Mouse (Mus musculus) ES-E14 (cell line): ENCODE data around the gene Acsm5. TPM values are rescaled to one million over a fixed set of nuclear protein-coding genes. Genes with fewer than 3 reads are reported as not detected.

Experiments
- DNase-seq: peaks from one replicate; pipeline ENCODE4 v3.0.0-alpha.2; 2013; ENCODE audit warnings: low read depth, low spot score
- H3K27ac ChIP-seq: 2 replicates; pipeline ENCODE4 v1.5.1; 2012; ENCODE audit warnings: low read depth, mild to moderate bottlenecking, low read length, moderate library complexity, mixed read lengths; ENCODE audit not compliant: poor library complexity, insufficient read depth, severe bottlenecking
- H3K36me3 ChIP-seq: 2 replicates; pipeline ENCODE4 v1.6.1; 2012; ENCODE audit warnings: mild to moderate bottlenecking, low read length, moderate library complexity, mixed read lengths; ENCODE audit not compliant: control insufficient read depth, poor library complexity, insufficient read depth, severe bottlenecking
- H3K4me1 ChIP-seq, 2 experiments: fragments of 150-350 bp in 1 of 2; sonication (generic) in 1 of 2; 2 replicates each; pipeline ENCODE4 v1.6.1; 2012; ENCODE audit warnings: low read length in 2 of 2, mild to moderate bottlenecking in 1 of 2, mixed read lengths in 1 of 2; ENCODE audit not compliant: control insufficient read depth in 2 of 2, insufficient read depth in 2 of 2, poor library complexity in 1 of 2
- H3K4me3 ChIP-seq, 2 experiments: fragments of 150-350 bp in 1 of 2; sonication (generic) in 1 of 2; 2 replicates each; pipeline ENCODE4 v1.5.1; 2012; ENCODE audit warnings: low read length in 2 of 2, low read depth in 1 of 2, mild to moderate bottlenecking in 1 of 2, mixed read lengths in 1 of 2; ENCODE audit not compliant: insufficient read depth in 1 of 2, poor library complexity in 1 of 2, severe bottlenecking in 1 of 2
- H3K9ac ChIP-seq: 2 replicates; pipeline ENCODE4 v1.6.1; 2012; ENCODE audit warnings: low read depth, mild to moderate bottlenecking, low read length, mixed read lengths; ENCODE audit not compliant: poor library complexity, insufficient read depth, severe bottlenecking
- H3K9me3 ChIP-seq: fragments of 150-350 bp; sonication (generic); 2 replicates; pipeline ENCODE4 v1.6.1; 2012; ENCODE audit warnings: low read depth, mild to moderate bottlenecking, low read length; ENCODE audit not compliant: control insufficient read depth, insufficient read depth
- CHD2 ChIP-seq: IDR thresholded peaks from 2 replicates; pipeline ENCODE4 v1.6.1; 2014; ENCODE audit warnings: mild to moderate bottlenecking, low read depth, low read length, inconsistent platforms
- HCFC1 ChIP-seq: IDR thresholded peaks from 2 replicates; pipeline ENCODE4 v1.6.1; 2012; ENCODE audit warnings: low read length, inconsistent platforms, borderline replicate concordance; ENCODE audit not compliant: insufficient read depth
- MAFK ChIP-seq: IDR thresholded peaks from 2 replicates; pipeline ENCODE4 v1.6.1; 2014; ENCODE audit warnings: mild to moderate bottlenecking, low read depth, low read length, inconsistent platforms; ENCODE audit not compliant: insufficient read depth
- ZC3H11A ChIP-seq: IDR thresholded peaks from 2 replicates; pipeline ENCODE4 v1.6.1; 2012; ENCODE audit warnings: low read depth, mild to moderate bottlenecking, inconsistent platforms, low read length, borderline replicate concordance
- ZNF384 ChIP-seq: IDR thresholded peaks from 2 replicates; pipeline ENCODE4 v1.6.1; 2012; ENCODE audit warnings: low read depth, low read length, inconsistent platforms
- in situ Hi-C, 2 experiments: fragments of 600-800 bp; cut with MboI; formaldehyde crosslinking; loops; one replicate each; pipeline ENCODE4 v1.15.1; 2025; ENCODE audit warnings: low sequenced_read_pairs in 2 of 2, inconsistent platforms in 1 of 2; ENCODE audit not compliant: unreplicated experiment in 2 of 2
- total RNA-seq: library from RNA; depleted of rRNA; stranded (reverse); fragments of 300-350 nt; gene quantifications from 2 replicates; pipeline ENCODE4 v1.2.3, GENCODE M21; 2012

The Acsm5 gene
- total RNA-seq, 1 experiment = not detected

- Histone ChIP-seq H3K9me3 (no peaks in the 10 kb centered on the region), H3K4me3 (no peak overlapping the region), H3K9ac (no peak overlapping the region), H3K4me1 (no peaks in the 10 kb centered on the region), H3K27ac (no peak overlapping the region), H3K36me3 (no peaks in the 10 kb centered on the region)
- TF ChIP-seq ZC3H11A (no peak), HCFC1 (no peak), MAFK (no peak), CHD2 (no peak), ZNF384 (no peak)
- in situ Hi-C loops = no loop called here
- DNase-seq = no peak
These were observed 13.7 kb downstream of the Acsm5 start for GRCm38 (mm10) chr7:119532924-119533323.

- Histone ChIP-seq H3K27ac (no peak overlapping the region), H3K4me1 (no peaks in the 10 kb centered on the region), H3K9ac (no peak overlapping the region), H3K9me3 (no peaks in the 10 kb centered on the region), H3K4me3 (no peak overlapping the region), H3K36me3 (no peaks in the 10 kb centered on the region)
- in situ Hi-C loops = no loop called here
- no peak for DNase-seq
- TF ChIP-seq ZNF384 = no peak
- TF ChIP-seq MAFK = peak; percentile 87
These were observed 15.1 kb downstream of the Acsm5 start for GRCm38 (mm10) chr7:119534389-119534788.

GRCm38 (mm10) chr7:119542445-119542844, 23.2 kb downstream of the Acsm5 start:
- no peak overlapping the region for H3K27ac ChIP-seq
- no peak overlapping the region for H3K9ac ChIP-seq
- TF ChIP-seq HCFC1 (no peak), ZNF384 (no peak), CHD2 (no peak), MAFK (no peak), ZC3H11A (no peak)
- no peak overlapping the region for H3K4me3 ChIP-seq
- no peaks in the 10 kb centered on the region for H3K9me3 ChIP-seq
- no peaks in the 10 kb centered on the region for H3K4me1 ChIP-seq
- no peak for DNase-seq
- in situ Hi-C loops = no loop called here
- H3K36me3 ChIP-seq = no peaks in the 10 kb centered on the region

- peak; percentile 7 for DNase-seq
- in situ Hi-C loops = no loop called here
- H3K36me3 ChIP-seq = no peaks in the 10 kb centered on the region
- H3K9me3 ChIP-seq = no peaks in the 10 kb centered on the region
- no peak for TF ChIP-seq HCFC1
- no peak for TF ChIP-seq MAFK
- 0 out of 2 replicates have a peak, but pooled peaks have one; percentile 31 for TF ChIP-seq ZNF384
- TF ChIP-seq CHD2 = no peak
- TF ChIP-seq ZC3H11A = no peak
- H3K9ac ChIP-seq = no peak overlapping the region
- H3K4me1 ChIP-seq = no peaks in the 10 kb centered on the region
- H3K4me3 ChIP-seq = no peak overlapping the region
- no peak overlapping the region for H3K27ac ChIP-seq
These were observed 26.3 kb downstream of the Acsm5 start for GRCm38 (mm10) chr7:119545572-119545971.

GRCm38 (mm10) chr7:119550471-119551222, 31.4 kb downstream of the Acsm5 start:
- DNase-seq = no peak
- in situ Hi-C loops = no loop called here
- no peak overlapping the region for H3K9ac ChIP-seq
- H3K4me3 ChIP-seq = no peak overlapping the region
- no peaks in the 10 kb centered on the region for H3K9me3 ChIP-seq
- TF ChIP-seq HCFC1 (no peak), MAFK (no peak), ZNF384 (no peak), CHD2 (no peak), ZC3H11A (no peak)
- no peaks in the 10 kb centered on the region for H3K4me1 ChIP-seq
- no peaks in the 10 kb centered on the region for H3K36me3 ChIP-seq
- H3K27ac ChIP-seq = no peak overlapping the region
